Mouse (Mus musculus) frontal cortex, postnatal 25 days (tissue): ENCODE measurements around the gene Rasa4.
"Not testable (repeated sequence)": the region's sequence is repeated elsewhere in the genome, so short reads cannot be mapped to it uniquely, and the experiment has no call there.

Experiments used
- DNase-seq, 2 experiments: peaks; one replicate each; pipeline ENCODE4 v3.0.0; 2022; ENCODE audit warnings: low spot score in 2 of 2

Rasa4 gene

GRCm38 (mm10) chr5:136109042-136109441, 25.3 kb downstream of the Rasa4 start:
- DNase-seq = no peak

DNA sequence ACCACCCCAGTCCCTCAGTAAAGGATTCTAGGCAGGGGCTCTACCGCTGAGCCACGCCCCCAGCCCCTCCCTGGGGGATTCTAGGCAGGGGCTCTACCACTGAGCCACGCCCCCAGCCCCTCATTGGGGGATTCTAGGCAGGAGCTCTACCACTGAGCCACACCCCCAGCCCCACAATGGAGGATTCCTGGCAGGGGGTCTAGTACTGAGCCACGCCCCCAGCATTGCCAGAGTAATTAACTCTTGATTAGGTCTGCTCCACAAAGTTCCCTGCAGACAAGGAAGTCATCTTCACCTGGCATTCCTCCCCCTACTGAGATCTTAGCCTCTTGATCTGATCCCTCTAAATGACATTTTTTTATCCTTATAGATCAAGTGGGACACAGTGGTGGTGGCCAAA, 29.8 kb downstream of the Rasa4 start:
- not testable (repeated sequence) for DNase-seq

- DNase-seq = peak; percentile 97 to 98
Observed at GRCm38 (mm10) chr5:136115891-136116783, 32.4 kb downstream of the Rasa4 start, which contains the start of gene Polr2j. Gene Polr2j, plus strand, starts transcription at chr5:136116631.

GRCm38 (mm10) chr5:136116784-136117112, 33.0 kb downstream of the Rasa4 start:
- no peak for DNase-seq

GRCm38 (mm10) chr5:136122165-136122564, 38.4 kb downstream of the Rasa4 start:
- DNase-seq = no peak

- peak; percentile 90 to 92 for DNase-seq
Observed at GRCm38 (mm10) chr5:136135571-136136291, 52.0 kb downstream of the Rasa4 start, which contains the start of the genes Lrwd1 and Alkbh4. Gene Lrwd1, minus strand, starts transcription at chr5:136136074. Gene Alkbh4, plus strand, starts transcription at chr5:136136146.

DNA sequence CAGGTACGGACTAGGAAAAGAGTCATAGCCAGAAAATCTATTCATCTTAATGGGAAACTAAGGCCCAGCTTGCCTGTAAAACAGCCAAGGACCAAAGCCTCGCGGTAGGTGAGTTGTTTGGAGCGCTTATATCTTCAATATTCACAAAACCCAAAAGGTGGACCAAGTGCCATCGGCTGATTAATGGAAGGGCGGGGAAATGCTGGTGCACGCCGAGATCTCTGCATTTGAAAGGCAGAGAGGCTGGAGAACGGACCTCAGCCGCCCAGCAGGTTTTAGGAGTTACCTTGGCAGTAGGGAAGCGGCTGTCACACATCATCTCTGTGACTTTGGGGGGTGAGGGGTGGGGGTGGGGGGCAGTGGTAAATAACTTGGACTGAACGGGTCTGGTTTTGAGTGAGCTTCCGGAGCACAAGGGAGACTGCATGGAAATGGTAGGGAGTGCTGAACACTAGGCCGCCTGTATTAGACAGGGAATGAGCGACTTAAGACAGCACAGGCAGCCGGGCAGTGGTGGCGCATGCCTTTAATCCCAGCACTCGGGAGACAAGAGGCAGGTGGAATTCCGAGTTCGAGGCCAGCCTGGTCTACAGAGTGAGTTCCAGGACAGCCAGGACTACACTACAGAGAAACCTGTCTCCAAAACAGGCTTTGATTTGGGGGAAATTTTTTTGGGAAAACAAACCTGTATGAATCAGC, 52.7 kb downstream of the Rasa4 start:
- no peak for DNase-seq

- no peak for DNase-seq
Observed at GRCm38 (mm10) chr5:136137658-136138274, 54.0 kb downstream of the Rasa4 start.

DNA sequence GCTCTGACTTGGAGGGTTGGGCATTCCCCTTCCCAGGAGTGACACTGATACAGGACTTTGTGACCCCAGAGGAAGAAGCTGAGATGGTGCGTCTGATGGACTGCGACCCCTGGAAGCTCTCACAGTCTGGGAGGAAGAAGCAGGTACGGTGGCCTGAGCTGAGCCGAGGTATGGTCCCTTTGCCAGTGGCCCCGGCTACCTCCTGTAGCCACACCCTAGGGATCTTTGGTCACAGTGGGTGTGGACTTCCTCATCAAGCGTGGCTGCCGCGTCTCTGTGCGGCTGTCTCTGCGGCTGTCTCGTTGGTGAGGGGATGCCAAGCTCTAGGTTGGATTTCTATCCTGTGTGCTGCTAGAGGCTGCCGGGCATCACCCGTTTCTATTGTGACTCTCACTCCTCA, 55.7 kb downstream of the Rasa4 start:
- no peak for DNase-seq

GRCm38 (mm10) chr5:136140057-136140482, 56.4 kb downstream of the Rasa4 start:
- DNase-seq = no peak

DNA sequence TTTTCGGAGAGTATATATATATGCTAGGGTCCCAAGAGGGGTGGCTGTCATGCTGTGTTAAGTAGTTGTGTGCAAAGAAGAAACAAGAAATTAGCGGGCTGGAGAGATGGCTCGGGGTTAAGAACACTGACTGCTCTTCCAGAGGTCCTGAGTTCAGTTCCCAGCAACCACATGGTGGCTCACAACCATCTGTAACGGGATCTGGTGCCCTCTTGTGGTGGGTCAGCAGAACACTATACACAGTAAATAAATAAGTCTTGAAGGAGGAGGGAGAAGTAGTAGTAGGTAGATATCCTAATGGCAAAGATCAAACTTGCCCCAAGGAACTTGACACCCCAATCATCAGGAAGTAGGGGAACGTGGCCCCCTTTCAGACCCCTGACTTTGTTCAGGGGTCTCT, 59.0 kb downstream of the Rasa4 start:
- DNase-seq = no peak

DNA sequence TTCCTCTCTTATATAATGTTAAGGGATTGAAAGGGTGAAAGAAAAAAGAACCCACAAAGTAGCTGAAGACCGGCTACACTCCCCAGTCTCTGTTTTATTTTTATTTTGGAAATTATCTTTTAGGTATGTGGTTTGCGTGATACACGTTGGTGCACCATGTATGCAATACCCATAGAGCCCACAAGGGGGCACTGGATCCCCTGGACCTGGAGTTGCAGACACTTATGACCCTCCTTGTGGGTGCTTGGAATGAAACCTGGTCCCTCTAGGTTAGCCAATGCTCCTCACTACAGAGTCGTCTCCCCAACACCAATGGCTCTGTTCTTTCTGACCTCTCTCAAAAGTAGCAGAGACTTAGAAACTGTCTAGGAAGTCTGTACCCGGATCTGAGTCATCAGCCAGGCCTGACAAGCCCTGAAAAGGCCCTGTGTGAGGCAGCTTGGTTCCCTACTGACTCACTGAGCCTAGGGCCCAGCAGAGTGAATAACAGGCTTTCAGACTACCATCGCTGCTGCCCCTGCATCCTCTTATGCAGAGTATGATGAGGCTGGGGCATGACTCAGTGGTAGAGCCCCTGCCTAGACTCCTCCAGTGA, 59.5 kb downstream of the Rasa4 start:
- DNase-seq = no peak

DNA sequence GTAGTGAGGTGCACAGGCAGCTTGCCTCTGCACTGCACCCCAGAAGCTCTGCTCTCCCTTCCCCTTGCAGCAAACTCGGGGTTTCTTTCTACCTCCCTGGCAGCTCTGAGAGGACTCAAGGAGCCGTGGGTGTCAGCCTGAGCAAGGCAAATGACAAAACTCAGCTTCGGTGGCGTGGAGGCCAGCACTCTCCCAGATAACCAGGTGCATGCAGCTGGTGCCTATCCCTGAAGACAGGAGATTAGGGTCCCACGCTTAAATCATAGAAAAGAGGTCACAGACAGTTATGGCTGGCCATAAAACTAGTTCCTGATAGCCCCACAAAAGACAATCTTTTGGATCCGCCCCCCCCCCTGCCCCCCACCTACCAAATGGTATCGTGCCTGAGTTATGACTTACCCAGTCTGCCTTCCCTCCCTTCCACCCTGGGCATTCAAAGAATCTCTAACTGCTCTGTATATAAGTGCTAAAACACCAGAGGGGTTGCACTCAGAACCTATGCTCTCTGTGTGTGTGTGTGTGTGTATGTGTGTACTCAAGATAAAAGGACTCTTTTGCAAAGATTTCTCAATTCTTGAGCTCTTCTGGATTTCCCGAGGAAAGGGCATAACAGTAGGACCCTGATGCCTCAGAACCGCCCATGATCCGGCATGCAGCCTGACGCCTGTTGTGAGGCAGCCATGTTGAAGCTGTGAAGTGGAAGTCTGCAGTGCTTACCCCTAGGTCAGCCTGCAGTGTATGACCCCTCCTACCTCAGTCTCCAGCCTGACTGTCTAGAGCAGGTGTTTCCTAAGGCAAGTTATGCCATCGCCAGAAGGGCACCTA, 61.1 kb downstream of the Rasa4 start:
- DNase-seq = no peak

DNA sequence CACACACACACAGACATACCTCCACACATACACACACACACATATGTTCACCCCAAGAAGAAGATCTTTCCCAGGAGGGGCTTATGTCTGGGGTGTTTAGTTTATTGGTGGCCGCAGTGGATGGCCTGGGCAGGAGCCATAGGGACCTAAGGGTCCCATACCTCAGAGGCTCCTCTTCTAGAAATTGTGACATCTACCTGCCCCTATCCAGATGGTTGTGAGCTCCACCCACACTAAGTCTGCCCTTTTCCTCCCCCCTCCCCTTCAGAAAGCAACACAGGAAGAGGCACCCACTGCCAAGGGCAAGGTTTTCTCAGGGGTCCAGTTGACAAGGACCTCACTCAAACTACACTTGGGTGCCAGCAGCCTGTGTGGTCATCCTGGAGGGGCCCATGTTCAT, 63.2 kb downstream of the Rasa4 start:
- DNase-seq = no peak

GRCm38 (mm10) chr5:136147704-136148103, 64.0 kb downstream of the Rasa4 start:
- no peak for DNase-seq

DNA sequence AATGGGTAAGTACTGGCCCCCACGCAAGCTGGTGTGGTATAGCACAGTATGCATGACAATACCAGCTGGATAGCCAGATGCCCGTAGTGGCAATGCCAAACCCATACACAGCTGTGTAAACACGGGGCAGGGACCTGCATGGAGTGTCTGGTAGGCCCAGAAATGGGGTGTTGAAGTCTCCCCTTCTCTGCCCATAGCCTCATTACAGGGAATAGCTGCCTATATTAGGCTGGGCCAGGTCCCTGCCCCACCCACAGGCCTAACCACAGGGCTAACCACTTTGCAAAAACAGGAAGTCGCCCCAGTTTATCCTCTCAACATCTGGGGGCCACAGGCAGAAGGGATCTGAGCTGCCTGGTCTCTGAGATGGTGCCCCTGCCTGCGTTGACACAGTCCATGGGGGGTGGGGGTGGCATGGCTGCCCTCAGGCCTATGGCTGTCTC, 65.4 kb downstream of the Rasa4 start:
- not testable (repeated sequence) for DNase-seq

DNA sequence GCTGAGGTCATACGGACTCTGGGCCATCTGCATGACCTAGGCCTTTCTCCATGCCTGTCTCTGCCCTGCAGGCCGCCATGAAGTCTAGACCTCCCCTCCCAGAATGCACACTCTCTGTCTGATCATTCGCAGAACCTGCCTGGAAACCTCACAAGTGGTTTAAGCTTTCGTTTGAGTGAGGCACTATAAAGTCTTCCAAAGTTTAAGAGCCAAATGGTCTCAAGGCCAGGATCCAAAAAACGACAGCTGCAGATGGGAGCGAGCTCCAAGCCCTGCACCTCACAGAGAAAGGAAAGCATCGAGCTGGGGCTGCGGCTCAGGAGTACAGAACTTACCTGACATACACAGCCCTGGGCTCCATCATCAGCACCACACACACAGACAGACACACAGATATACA, 68.6 kb downstream of the Rasa4 start:
- no peak for DNase-seq

GRCm38 (mm10) chr5:136155399-136155798, 71.7 kb downstream of the Rasa4 start:
- DNase-seq = no peak

DNA sequence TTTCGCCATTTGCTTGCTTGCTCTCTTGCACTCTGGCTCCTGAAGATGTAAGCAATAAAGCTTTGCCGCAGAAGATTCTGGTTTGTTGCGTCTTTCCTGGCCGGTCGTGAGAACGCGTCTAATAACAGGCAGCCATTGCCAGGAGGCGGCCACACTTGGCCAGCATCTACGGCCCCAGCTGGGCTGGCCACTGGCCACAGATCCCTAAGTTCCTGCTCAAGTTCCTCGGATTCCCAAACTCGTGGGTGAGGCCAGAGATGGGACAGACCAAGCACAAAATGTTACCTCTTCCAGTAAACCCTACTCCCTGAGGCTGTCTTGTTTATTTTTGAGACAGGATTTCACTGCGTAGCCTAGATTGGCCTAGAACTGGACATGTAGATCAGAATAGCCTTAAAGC, 76.4 kb downstream of the Rasa4 start:
- DNase-seq = not testable (repeated sequence)
